Mouse (Mus musculus): ENCODE measurements around the gene Foxo4. TPM values are rescaled to one million over a fixed set of nuclear protein-coding genes. Genes with fewer than 3 reads are reported as not detected.

Foxo4 gene
- total and polyA plus RNA-seq, 3 experiments = 13.8 to 18.5 TPM; not detected in 1

DNA sequence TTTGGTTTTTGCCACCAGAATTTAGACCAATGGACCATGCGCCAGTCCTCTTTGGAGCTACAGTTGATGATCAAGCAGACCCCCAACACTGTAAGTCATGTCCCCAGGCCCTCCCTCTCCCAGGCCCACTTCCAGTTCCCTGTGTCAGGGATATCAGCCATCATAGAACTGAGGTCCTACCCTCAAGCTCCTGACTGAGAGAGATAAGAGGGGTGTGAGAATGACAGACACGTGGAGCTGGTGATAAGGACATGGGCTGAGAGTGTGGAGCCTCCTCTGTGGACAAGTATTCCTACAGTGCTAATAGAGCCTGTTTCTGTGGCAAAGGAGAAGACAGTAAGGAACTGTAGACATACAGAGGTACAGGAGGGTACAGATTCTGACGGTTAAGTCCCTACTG is 33.2 kb downstream of the Foxo4 start (continued):
- TF ChIP-seq CHD2 (IDR thresholded peaks at IDR 0.05; ENCODE audit: low read length) = no peak
- peak; percentile 68 for TF ChIP-seq USF1 (IDR thresholded peaks at IDR 0.05; ENCODE audit: low read depth, low read length)
- no peak for TF ChIP-seq KAT2A (conservative IDR thresholded peaks at IDR 0.05; ENCODE audit: low read depth, low read length)
- TF ChIP-seq MEF2A (IDR thresholded peaks at IDR 0.05; ENCODE audit: extremely low read depth, insufficient replicate concordance, low read depth, low read length, poor library complexity, severe bottlenecking) = no peak
- peak; percentile 85 for TF ChIP-seq MYC (IDR thresholded peaks at IDR 0.05; ENCODE audit: low read depth, low read length)
- no peak for TF ChIP-seq ZNF384 (IDR thresholded peaks at IDR 0.05; ENCODE audit: low read depth, low read length)
- no peak for TF ChIP-seq HCFC1 (IDR thresholded peaks at IDR 0.05; ENCODE audit: low read depth, low read length)
- TF ChIP-seq EP300 (IDR thresholded peaks at IDR 0.05; ENCODE audit: low read depth in 1 of 2, low read length in 2 of 2) = peak; percentile 90 to 93
- TF ChIP-seq MXI1 (IDR thresholded peaks at IDR 0.05; ENCODE audit: low read depth, low read length) = peak; percentile 88
- TF ChIP-seq CTCF (IDR thresholded peaks at IDR 0.05 in 2 of 3, conservative IDR thresholded peaks at IDR 0.05 in 1 of 3; ENCODE audit: control insufficient read depth in 1 of 3, insufficient read depth in 1 of 3, low read depth in 2 of 3, low read length in 3 of 3, poor library complexity in 1 of 3, severe bottlenecking in 1 of 3) = no peak
- no peak for TF ChIP-seq POLR2A (IDR thresholded peaks at IDR 0.05; ENCODE audit: control insufficient read depth in 1 of 2, insufficient read depth in 1 of 2, low read depth in 1 of 2, low read length in 2 of 2, poor library complexity in 1 of 2)
- TF ChIP-seq TCF12 (IDR thresholded peaks at IDR 0.05; ENCODE audit: low read depth, low read length) = peak; percentile 97

DNA sequence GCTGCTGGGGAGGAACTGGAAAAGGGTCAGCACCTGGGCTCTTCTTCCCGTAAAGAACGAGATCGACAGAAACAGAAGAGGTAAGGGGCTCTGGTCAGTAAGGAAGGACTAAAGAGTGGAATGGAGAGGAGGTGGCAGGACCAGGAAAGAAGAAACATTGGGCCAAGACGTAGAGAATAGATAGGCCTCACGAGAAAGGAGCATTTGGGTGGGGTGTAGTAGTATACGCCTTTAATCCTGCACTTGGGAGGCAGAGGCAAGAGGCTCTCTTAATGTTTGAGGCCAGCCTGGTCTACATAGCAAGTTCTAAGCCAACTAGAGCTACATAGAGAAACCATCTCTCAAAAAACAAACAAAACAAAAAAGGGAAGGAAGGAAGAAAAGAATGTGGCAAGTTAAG is 34.1 kb downstream of the Foxo4 start:
- Histone ChIP-seq H3K27ac (ENCODE audit: control insufficient read depth, low read depth, low read length) (peak overlapping the region; percentile 86), H3K4me3 (ENCODE audit: control insufficient read depth in 1 of 2, insufficient read depth in 1 of 2, low read depth in 2 of 2, low read length in 2 of 2) (no peak overlapping the region), H3K4me1 (ENCODE audit: control insufficient read depth in 1 of 2, insufficient read depth in 2 of 2, low read length in 2 of 2) (peaks cover 23 to 30% of the 10 kb centered on the region in 2 experiments), H3K9ac (ENCODE audit: control insufficient read depth, low read depth, low read length, poor library complexity, severe bottlenecking) (no peak overlapping the region), H3K79me2 (ENCODE audit: control insufficient read depth, insufficient read depth, low read length, poor library complexity) (no peaks in the 10 kb centered on the region), H3K36me3 (ENCODE audit: control insufficient read depth in 1 of 2, insufficient read depth in 2 of 2, low read length in 2 of 2) (peaks cover 15 to 36% of the 10 kb centered on the region in 2 experiments), H3K27me3 (ENCODE audit: control insufficient read depth in 1 of 2, insufficient read depth in 2 of 2, low read length in 2 of 2) (no peaks in the 10 kb centered on the region), H3K9me3 (replicated peaks; ENCODE audit: insufficient read depth, low read length) (no peaks in the 10 kb centered on the region)
- no peak for DNase-seq (ENCODE audit: low read depth, low spot score)
- TF ChIP-seq UBTF (IDR thresholded peaks at IDR 0.05; ENCODE audit: borderline replicate concordance, insufficient read depth, low read depth, low read length) (no peak), USF2 (IDR thresholded peaks at IDR 0.05; ENCODE audit: borderline replicate concordance in 1 of 2, insufficient read depth in 1 of 2, low read depth in 1 of 2, low read length in 2 of 2) (no peak), TCF12 (IDR thresholded peaks at IDR 0.05; ENCODE audit: low read depth, low read length) (no peak), BHLHE40 (IDR thresholded peaks at IDR 0.05; ENCODE audit: borderline replicate concordance, low read depth, low read length) (no peak), ZC3H11A (IDR thresholded peaks at IDR 0.05; ENCODE audit: low read depth, low read length) (no peak), E2F4 (IDR thresholded peaks at IDR 0.05; ENCODE audit: borderline replicate concordance, low read depth, low read length) (no peak), POLR2A (IDR thresholded peaks at IDR 0.05; ENCODE audit: control insufficient read depth in 1 of 2, insufficient read depth in 1 of 2, low read depth in 1 of 2, low read length in 2 of 2, poor library complexity in 1 of 2) (no peak), MYC (IDR thresholded peaks at IDR 0.05; ENCODE audit: low read depth, low read length) (no peak), ELF1 (IDR thresholded peaks at IDR 0.05; ENCODE audit: low read depth, low read length) (no peak), CHD2 (IDR thresholded peaks at IDR 0.05; ENCODE audit: low read length) (no peak), MAX (IDR thresholded peaks at IDR 0.05; ENCODE audit: low read length) (no peak), NELFE (IDR thresholded peaks at IDR 0.05; ENCODE audit: low read depth, low read length) (no peak)
